Mouse (Mus musculus) cerebellum, adult (tissue): ENCODE measurements around the gene Pced1b.

Source experiments
- ATAC-seq: cut with Nextera tagmentation; 2 replicates; pipeline ENCODE4 v1.9.2; 2017; ENCODE audit warnings: mild to moderate bottlenecking, moderate library complexity, mixed read lengths; ENCODE audit not compliant: insufficient number of reproducible peaks, low FRiP score, low TSS enrichment

The Pced1b gene

DNA sequence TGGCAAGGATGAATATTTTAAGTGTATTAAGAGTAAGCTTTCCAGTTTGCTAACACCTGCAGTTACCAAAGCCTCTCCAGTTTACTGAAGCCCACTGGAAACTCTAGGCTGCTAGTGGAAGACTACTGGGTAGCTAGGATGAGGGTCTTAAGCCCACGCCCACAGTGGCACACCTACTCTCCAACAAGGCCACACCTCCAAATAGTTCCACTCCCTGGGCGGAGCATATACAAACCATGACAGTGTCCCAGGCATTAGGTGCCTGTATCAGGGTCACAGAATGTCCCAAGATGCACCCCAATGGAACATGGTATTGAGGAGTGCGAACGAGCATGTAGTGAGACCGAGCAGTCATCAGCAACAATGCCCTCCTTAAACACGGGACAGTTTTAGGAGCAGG is 140.9 kb downstream of the Pced1b start:
- ATAC-seq, result no peak

DNA sequence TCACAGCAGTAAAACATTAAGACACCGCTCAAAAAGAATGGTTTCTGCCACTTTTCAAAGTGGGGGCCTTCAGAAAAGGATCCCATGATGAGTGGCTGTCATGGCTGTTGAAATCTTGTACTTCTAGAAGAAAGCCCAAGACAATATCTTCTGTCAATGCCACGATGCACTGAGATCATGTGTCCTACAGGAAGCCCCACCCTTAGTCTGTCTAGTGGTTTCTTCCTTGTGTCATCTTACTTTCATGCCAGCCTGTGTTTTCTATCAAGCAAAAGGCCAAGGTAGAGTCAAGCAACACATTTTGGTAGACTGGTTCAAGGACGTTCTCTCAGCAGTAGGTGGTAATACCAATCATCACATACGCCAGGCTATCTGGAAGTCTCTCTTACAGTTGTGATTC is 142.7 kb downstream of the Pced1b start:
- ATAC-seq, result no peak

DNA sequence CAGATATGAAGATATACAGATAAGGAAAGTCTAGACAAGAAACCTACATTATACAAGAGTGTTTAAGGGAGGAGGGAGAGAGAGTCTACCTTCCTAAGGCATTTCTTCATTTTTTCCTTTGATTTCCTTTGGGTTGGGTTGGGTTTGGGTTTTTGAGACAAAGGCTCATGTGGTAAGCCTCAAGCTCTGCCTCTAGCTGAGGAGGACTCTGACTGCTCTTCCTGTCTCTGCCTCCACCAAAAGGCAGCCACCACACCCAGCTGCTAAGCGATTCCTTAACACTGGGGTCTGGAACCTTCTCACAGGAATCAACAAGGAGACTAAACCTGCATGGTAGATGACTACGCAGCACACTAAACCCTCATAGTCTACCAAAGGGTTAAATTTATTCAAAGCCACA is 143.9 kb downstream of the Pced1b start:
- ATAC-seq, result no peak

GRCm38 (mm10) chr15:97391436-97391835 is 144.5 kb downstream of the Pced1b start:
- no peak for ATAC-seq

DNA sequence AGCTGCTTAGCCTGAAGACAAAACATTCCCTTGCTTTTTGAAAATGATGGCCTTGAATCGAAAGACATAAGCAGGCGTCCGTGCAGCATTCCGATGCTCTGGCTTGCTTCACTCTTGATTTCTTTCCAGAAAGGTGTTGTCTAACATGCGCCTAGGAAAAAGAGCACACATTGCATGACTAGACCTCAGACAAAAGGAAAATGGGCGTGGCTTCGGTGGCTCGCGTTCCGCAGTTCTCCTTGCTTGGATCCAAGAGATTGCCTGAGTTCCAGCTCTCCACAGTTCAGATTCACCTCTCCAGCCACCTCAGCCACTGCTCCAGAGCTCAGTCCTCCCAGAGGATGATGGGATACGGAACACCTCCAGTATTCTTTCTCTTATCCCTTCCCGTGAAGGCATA is 147.7 kb downstream of the Pced1b start:
- no peak; the same call in 1 of the 2 replicates for ATAC-seq

GRCm38 (mm10) chr15:97396586-97397299 is 149.8 kb downstream of the Pced1b start:
- no peak for ATAC-seq

DNA sequence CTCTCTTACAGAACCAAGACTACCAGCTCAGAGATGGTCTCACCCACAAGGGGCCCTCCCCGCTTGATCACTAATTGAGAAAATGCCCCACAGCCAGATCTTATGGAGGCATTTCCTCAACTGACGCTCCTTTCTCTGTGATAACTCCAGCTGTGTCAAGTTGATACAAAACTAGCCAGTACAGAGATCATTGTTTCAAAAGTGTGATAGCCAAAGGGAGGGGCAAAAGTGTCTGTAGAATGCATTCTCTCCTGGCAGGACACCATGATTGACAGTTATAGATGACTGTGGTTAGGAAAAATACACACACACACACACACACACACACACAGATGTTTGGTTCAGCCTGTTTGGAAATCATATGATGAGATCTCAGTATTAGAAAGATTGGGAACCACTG is 150.9 kb downstream of the Pced1b start:
- ATAC-seq, result no peak

DNA sequence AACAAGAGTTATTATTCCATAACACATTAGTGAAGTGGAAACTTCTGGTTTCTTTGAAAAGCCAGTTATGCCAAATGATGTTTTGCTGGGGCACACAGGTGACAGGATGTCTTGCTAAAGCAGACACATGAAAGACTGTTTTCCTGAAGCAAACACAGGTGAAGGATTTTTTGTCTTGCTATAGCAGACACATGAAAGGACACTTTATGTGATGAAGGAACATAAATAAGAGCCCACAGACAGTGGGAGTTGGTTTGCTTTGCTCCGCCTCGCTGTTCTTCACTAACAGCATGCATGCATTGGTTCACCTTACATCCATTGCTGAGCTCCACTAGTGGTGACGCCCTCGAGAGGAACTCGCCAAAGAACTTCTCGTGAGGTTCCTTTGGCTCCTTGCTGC is 154.0 kb downstream of the Pced1b start:
- ATAC-seq, result no peak

GRCm38 (mm10) chr15:97404483-97404882 is 157.6 kb downstream of the Pced1b start:
- ATAC-seq, result no peak

- no peak for ATAC-seq
Observed at GRCm38 (mm10) chr15:97404998-97405397, 158.1 kb downstream of the Pced1b start.

DNA sequence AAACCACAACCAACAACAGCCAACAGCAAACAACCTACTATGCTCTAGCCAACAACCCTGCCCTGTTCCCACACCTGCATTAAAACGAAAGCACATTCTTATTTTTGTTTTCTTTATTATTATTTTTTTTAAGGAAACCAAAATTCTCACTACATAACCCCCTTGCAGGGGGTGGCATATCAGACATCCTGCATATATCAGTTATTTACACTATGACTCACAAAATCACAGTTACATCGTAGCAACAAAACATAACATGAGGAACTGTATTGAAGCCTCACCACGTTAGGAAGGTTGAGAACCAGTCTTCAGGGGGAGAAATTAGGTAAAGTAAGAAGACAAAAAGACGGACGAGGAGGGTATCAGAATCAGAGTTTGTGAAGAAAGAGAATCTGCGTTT is 159.2 kb downstream of the Pced1b start:
- no peak for ATAC-seq

GRCm38 (mm10) chr15:97407496-97408454 is 160.9 kb downstream of the Pced1b start:
- no peak for ATAC-seq

GRCm38 (mm10) chr15:97411136-97411535 is 164.2 kb downstream of the Pced1b start:
- ATAC-seq, result no peak

DNA sequence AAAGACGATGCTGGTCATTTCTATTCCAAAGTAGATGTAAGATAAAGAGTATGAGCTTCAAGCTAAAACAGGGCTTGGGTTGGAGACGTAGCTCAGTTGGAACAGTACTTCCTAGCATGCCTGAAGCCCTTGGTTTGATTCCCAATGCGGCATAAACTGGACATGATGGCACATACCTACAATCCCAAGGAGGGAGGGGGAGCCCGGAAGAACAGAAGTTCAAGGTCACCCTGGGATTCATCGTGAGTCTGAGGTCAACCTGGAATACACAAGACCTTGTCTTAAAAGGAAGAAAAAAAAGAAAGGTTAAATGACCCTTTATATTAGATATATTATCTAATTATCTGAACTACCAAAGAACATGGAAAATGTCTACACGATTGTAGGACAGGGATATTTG is 164.8 kb downstream of the Pced1b start:
- ATAC-seq, result no peak

GRCm38 (mm10) chr15:97412308-97412707 is 165.4 kb downstream of the Pced1b start:
- ATAC-seq, result no peak

DNA sequence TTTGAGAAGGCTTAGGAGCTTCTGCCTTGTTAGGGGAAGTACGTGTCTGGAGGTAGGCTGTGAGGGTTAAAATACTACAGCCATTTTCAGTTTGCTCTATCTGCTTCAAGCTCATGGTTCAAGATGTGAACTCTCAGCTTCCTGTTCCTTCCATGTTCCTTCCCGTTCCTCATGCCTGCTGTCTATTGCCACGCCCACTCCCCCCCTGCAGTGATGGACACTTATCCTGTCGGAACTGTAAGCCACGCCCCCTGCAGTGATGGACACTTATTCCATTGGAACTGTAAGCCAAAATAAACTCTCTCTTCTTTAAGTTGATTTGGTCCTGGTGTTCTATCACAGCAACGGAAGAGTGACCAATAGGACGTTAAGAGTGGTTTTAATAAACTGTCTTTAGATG is 166.0 kb downstream of the Pced1b start:
- no peak for ATAC-seq

- no peak for ATAC-seq
Observed at GRCm38 (mm10) chr15:97414718-97415413, 168.0 kb downstream of the Pced1b start.

DNA sequence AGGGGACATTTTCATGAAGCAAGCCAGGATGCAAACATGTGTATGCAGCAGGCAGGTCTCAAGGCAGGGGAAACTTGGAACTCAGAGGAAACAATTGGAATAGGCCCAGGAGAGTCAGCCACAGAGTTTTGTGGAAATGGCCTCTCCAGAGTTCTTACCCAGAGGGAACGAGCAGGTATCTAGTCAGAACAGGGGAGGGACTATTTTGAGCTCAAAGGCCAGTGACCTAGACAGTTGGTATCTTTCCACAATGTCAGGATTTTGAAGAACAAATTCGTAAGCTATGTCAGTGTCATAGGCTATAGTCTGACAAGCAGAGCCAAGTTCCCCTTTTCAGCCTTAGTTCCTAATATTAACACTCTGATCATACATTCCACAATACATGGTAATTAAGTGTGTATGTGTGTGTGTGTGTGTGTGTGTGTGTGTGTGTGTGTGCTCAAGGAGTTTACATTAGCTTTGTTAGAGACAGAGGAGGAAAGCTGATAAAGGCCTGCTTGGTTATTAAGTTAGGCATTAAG is 168.6 kb downstream of the Pced1b start:
- no peak for ATAC-seq

GRCm38 (mm10) chr15:97420292-97420691 is 173.4 kb downstream of the Pced1b start:
- no peak for ATAC-seq

- ATAC-seq, result no peak
Observed at GRCm38 (mm10) chr15:97421533-97421932, 174.6 kb downstream of the Pced1b start.
